Mouse (Mus musculus) neural tube, embryonic 11.5 days (tissue): ENCODE data around the gene Ccdc71. TPM values are rescaled to one million over a fixed set of nuclear protein-coding genes. Genes with fewer than 3 reads are reported as not detected.
A peak's percentile ranks its signal among the peaks of the same experiment; 100 is the strongest.

Experiments used
- ATAC-seq: fragments of 200-750 bp; cut with Nextera tagmentation; 2 replicates; pipeline ENCODE4 v1.8.0; 2017; ENCODE audit warnings: moderate number of reproducible peaks, mild to moderate bottlenecking, moderate TSS enrichment, moderate library complexity; ENCODE audit not compliant: insufficient read depth, low FRiP score, low TSS enrichment
- DNase-seq: peaks from one replicate; pipeline ENCODE4 v3.0.0-alpha.2; 2015; ENCODE audit warnings: low spot score
- H3K27ac ChIP-seq: fragments of 300-500 bp; sonication (generic); 2 replicates; pipeline ENCODE4 v1.5.1; 2014; ENCODE audit warnings: low read depth, mild to moderate bottlenecking, low read length
- H3K27me3 ChIP-seq: fragments of 300-500 bp; sonication (generic); 2 replicates; pipeline ENCODE4 v1.6.1; 2014; ENCODE audit warnings: mild to moderate bottlenecking, low read length, mixed read lengths; ENCODE audit not compliant: control insufficient read depth, insufficient read depth
- H3K36me3 ChIP-seq: fragments of 300-500 bp; sonication (generic); 2 replicates; pipeline ENCODE4 v1.6.1; 2014; ENCODE audit warnings: mild to moderate bottlenecking, low read length, moderate library complexity, mixed read lengths; ENCODE audit not compliant: control insufficient read depth, insufficient read depth
- H3K4me1 ChIP-seq: fragments of 300-500 bp; sonication (generic); 2 replicates; pipeline ENCODE4 v1.6.1; 2014; ENCODE audit warnings: low read length, mixed read lengths; ENCODE audit not compliant: control insufficient read depth, insufficient read depth
- H3K4me2 ChIP-seq: fragments of 300-500 bp; sonication (generic); 2 replicates; pipeline ENCODE4 v1.6.1; 2014; ENCODE audit warnings: low read depth, mild to moderate bottlenecking, moderate library complexity
- H3K4me3 ChIP-seq: fragments of 300-500 bp; sonication (generic); 2 replicates; pipeline ENCODE4 v1.5.1; 2014; ENCODE audit warnings: low read depth, low read length
- H3K9ac ChIP-seq: fragments of 300-500 bp; sonication (generic); 2 replicates; pipeline ENCODE4 v1.6.1; 2014; ENCODE audit warnings: mild to moderate bottlenecking, low read length
- H3K9me3 ChIP-seq: fragments of 300-500 bp; sonication (generic); 2 replicates; pipeline ENCODE4 v1.6.1; 2016; ENCODE audit warnings: low read length; ENCODE audit not compliant: control insufficient read depth
- WGBS: fragments of 180-500 bp; shearing (Covaris S2); extraction: QIAGEN DNeasy Blood & Tissue Kit; methylation state at CpG from one replicate; pipeline ENCODE4 v1.1.7; 2014; 5-methylcytosine and 5-hydroxymethylcytosine counted together
- polyA plus RNA-seq: library from polyadenylated mRNA; unstranded; fragments of >200 nt; fragmentation: Nextera tagmentation; extraction: Ambion mirVana; gene quantifications from 2 replicates; pipeline ENCODE4 v1.2.1, GENCODE M21; 2014

Ccdc71 gene
- polyA plus RNA-seq, 1 experiment from 2014 or later = 58.2 TPM

DNA sequence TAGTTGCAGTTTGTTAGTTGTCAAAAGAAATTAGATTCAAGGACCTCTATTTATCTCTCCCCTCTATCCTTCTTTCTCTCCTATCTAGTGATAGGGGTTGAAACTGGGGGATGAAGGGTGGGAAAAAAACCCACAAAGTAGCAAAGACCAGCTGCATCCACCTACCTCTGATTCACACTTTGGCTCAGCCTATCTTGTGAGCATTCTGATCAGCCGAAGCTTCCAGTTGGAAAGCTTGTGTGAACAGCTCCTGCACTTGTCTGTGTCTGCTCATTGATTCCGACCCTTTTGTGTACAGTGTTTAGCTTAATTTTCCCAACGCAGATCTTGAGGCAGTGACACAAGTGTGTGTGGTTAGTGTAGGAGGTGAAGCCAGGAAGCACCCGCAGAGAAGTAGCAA, 6.9 kb upstream of the Ccdc71 start:
- Histone ChIP-seq H3K36me3 (no peaks in the 10 kb centered on the region), H3K4me3 (no peak overlapping the region), H3K9me3 (no peaks in the 10 kb centered on the region), H3K27me3 (no peaks in the 10 kb centered on the region), H3K4me2 (no peak overlapping the region), H3K4me1 (peaks cover 16% of the 10 kb centered on the region), H3K27ac (no peak overlapping the region), H3K9ac (no peak overlapping the region)
- 83% methylated on average over 4 of the region's 4 CpGs for WGBS
- ATAC-seq (no peak), DNase-seq (no peak)

- H3K36me3 ChIP-seq = no peaks in the 10 kb centered on the region
- no peaks in the 10 kb centered on the region for H3K9me3 ChIP-seq
- 87% methylated on average over 6 of the region's 6 CpGs for WGBS
- H3K4me1 ChIP-seq = peaks cover 14% of the 10 kb centered on the region
- H3K9ac ChIP-seq = no peak overlapping the region
- H3K27ac ChIP-seq = no peak overlapping the region
- H3K27me3 ChIP-seq = no peaks in the 10 kb centered on the region
- no peak for DNase-seq
- ATAC-seq = no peak
- H3K4me2 ChIP-seq = no peak overlapping the region
- H3K4me3 ChIP-seq = no peak overlapping the region
These were observed 5.9 kb upstream of the Ccdc71 start for GRCm38 (mm10) chr9:108454429-108454828.

DNA sequence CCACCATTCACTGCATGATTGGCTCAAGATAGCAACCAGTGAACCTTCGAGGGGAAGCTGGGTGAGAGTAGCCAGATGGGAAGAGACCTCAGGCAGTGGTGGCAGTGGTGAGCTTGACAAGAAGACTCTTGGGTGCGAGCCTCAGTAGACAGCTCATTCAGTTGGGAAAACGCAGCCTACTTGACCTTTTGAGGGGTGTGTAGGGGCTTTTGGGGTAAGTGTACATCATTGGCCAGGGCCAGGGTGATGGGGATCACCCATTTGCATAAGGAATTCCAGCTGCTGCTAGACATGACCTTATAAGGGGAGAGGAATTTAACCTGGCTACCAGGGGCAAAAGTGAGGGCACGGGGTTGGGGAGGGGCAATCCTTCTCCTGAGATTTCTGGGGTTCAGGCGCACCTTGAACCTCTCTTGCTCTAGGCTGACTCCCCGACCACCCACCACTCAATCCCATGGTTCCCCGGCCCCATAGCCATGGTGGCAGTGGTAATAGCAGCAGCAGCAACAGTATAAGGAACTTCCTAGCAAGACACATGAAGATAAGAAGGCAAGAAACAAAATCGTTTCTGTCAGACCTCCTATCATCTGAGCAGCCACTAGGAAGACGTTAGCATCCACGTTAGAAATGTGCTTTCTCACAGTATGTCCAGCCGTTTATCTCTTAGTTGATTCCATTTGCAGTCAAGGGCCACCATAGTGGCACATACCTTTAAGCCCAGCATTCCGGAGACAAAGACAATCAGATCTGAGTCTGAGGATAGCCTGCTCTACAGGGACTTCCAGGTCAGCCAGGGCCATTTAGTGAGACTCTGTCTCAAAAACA, 4.4 kb upstream of the Ccdc71 start:
- H3K4me1 ChIP-seq = peaks cover under 1% of the 10 kb centered on the region
- H3K4me3 ChIP-seq = no peak overlapping the region
- DNase-seq (no peak), ATAC-seq (no peak)
- WGBS = 79% methylated on average over 12 of the region's 12 CpGs
- H3K27ac ChIP-seq = no peak overlapping the region
- H3K4me2 ChIP-seq = no peak overlapping the region
- H3K9me3 ChIP-seq = no peaks in the 10 kb centered on the region
- H3K27me3 ChIP-seq = no peaks in the 10 kb centered on the region
- no peaks in the 10 kb centered on the region for H3K36me3 ChIP-seq
- H3K9ac ChIP-seq = no peak overlapping the region

- H3K9me3 ChIP-seq = no peaks in the 10 kb centered on the region
- no peaks in the 10 kb centered on the region for H3K27me3 ChIP-seq
- peaks cover 9% of the 10 kb centered on the region for H3K4me1 ChIP-seq
- ATAC-seq (no peak), DNase-seq (no peak)
- no peak overlapping the region for H3K4me3 ChIP-seq
- H3K9ac ChIP-seq = no peak overlapping the region
- 90% methylated on average over 10 of the region's 10 CpGs for WGBS
- H3K27ac ChIP-seq = no peak overlapping the region
- H3K36me3 ChIP-seq = no peaks in the 10 kb centered on the region
- no peak overlapping the region for H3K4me2 ChIP-seq
These were observed 3.4 kb upstream of the Ccdc71 start for GRCm38 (mm10) chr9:108456953-108457352.

DNA sequence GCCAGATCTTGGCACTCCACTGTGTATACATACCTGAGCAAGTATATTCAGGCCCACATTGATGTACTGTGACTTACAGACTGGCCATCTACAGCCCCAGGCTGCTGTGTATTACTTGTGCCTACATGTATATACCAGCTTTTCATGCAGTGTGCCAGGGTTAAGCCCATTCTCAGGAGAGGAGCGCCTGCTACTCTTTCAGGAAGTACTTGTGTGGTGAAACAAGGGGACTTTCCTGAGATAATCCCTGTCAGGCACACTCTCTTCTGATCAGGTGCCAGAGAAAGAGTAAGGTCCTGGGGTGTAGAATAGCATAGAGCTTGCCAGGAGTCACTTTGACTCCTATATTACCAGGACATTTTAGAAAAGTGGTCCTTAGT, 398 bp upstream of the Ccdc71 start:
- Histone ChIP-seq H3K27me3 (no peaks in the 10 kb centered on the region), H3K4me1 (peaks cover 9% of the 10 kb centered on the region), H3K27ac (no peak overlapping the region), H3K4me3 (peak overlapping the region; percentile 96), H3K9ac (no peak overlapping the region), H3K36me3 (peaks cover 10% of the 10 kb centered on the region), H3K4me2 (peak overlapping the region; percentile 92; the same call in 1 of the 2 replicates), H3K9me3 (no peaks in the 10 kb centered on the region)
- DNase-seq (no peak), ATAC-seq (no peak)
- WGBS = 93% methylated on average over 1 of the region's 1 CpGs

GRCm38 (mm10) chr9:108461181-108461631, 879 bp downstream of the Ccdc71 start, which contains the start of gene Klhdc8b:
Klhdc8b (minus strand) TSS chr9:108461581.
- WGBS = 34% methylated on average over 11 of the region's 11 CpGs
- Histone ChIP-seq H3K27ac (peak within 1 kb of the TSS; percentile 70; the same call in 1 of the 2 replicates), H3K4me1 (peaks cover 9% of the 10 kb centered on the region), H3K9ac (peak within 1 kb of the TSS; percentile 88), H3K36me3 (peaks cover 16% of the 10 kb centered on the region), H3K4me2 (peak within 1 kb of the TSS; percentile 92), H3K4me3 (peak within 1 kb of the TSS; percentile 96), H3K9me3 (no peaks in the 10 kb centered on the region), H3K27me3 (no peaks in the 10 kb centered on the region)
- ATAC-seq (peak; percentile 25; the same call in 1 of the 2 replicates), DNase-seq (no peak)

DNA sequence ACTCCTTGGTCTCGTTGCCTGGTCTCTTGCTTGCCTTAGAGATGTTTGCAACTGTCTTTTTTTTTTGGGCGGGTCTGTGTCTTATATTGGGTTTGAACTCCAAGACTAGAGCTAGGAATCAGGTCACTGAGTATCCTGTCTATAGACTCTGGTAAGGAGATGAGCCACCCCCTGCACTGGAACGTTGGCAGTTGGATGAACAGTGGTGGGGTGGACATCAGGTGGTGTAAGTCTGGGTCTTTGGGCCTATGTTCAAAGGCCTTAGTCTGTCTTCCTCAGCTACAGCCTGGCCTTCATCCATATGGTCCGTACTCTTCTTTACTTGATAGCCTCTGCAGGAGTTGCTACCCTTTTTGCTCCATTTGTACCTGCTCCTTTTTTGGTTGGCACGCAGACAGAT, 1.3 kb downstream of the Ccdc71 start:
- no peaks in the 10 kb centered on the region for H3K27me3 ChIP-seq
- H3K4me3 ChIP-seq = peak overlapping the region; percentile 96; the same call in 1 of the 2 replicates
- peaks cover 16% of the 10 kb centered on the region for H3K36me3 ChIP-seq
- peak overlapping the region; percentile 88; the same call in 1 of the 2 replicates for H3K9ac ChIP-seq
- no peak overlapping the region for H3K27ac ChIP-seq
- ATAC-seq (no peak), DNase-seq (no peak)
- peaks cover 9% of the 10 kb centered on the region for H3K4me1 ChIP-seq
- WGBS = 90% methylated on average over 5 of the region's 5 CpGs
- no peaks in the 10 kb centered on the region for H3K9me3 ChIP-seq
- H3K4me2 ChIP-seq = peak overlapping the region; percentile 92

DNA sequence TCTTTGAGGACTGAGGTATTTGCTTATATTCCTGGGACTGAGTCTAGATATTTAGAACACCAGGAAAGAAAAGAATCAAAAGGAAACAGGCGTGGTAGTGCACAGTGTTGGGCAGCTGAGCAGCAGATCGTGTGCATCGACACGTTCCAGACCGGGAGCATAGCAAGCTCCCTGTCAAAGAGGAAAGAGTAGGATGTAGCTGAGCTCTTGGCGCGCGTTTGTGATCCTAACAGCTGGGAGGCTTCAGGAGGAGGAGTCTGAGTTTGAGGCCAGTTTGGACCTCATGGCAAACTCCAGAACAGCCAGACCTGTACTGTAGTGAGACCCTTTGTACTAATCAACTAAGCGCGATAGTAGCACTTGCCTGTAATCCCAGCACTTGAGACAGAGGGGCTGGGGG, 1.9 kb downstream of the Ccdc71 start:
- ATAC-seq (no peak), DNase-seq (no peak)
- Histone ChIP-seq H3K9ac (no peak overlapping the region), H3K9me3 (no peaks in the 10 kb centered on the region), H3K27me3 (no peaks in the 10 kb centered on the region), H3K27ac (no peak overlapping the region), H3K4me3 (no peak overlapping the region), H3K36me3 (peaks cover 17% of the 10 kb centered on the region), H3K4me2 (no peak overlapping the region), H3K4me1 (peaks cover 9% of the 10 kb centered on the region)
- WGBS = 95% methylated on average over 10 of the region's 10 CpGs

GRCm38 (mm10) chr9:108463713-108464112, 3.4 kb downstream of the Ccdc71 start:
- no peak for ATAC-seq
- H3K4me3 ChIP-seq = no peak overlapping the region
- H3K27me3 ChIP-seq = no peaks in the 10 kb centered on the region
- peaks cover 9% of the 10 kb centered on the region for H3K4me1 ChIP-seq
- no peak overlapping the region for H3K9ac ChIP-seq
- H3K27ac ChIP-seq = no peak overlapping the region
- H3K9me3 ChIP-seq = no peaks in the 10 kb centered on the region
- no peak for DNase-seq
- H3K36me3 ChIP-seq = peaks cover 19% of the 10 kb centered on the region
- H3K4me2 ChIP-seq = no peak overlapping the region
- 96% methylated on average over 9 of the region's 9 CpGs for WGBS
